Mouse (Mus musculus) frontal cortex, adult 2 months (tissue): ENCODE measurements around the gene Sbp. TPM values are rescaled to one million over a fixed set of nuclear protein-coding genes. Genes with fewer than 3 reads are reported as not detected.
A peak's percentile ranks its signal among the peaks of the same experiment; 100 is the strongest.
"Not testable (repeated sequence)": the region's sequence is repeated elsewhere in the genome, so short reads cannot be mapped to it uniquely, and the experiment has no call there.

Source experiments
- DNase-seq, 2 experiments: peaks; one replicate each; pipeline ENCODE4 v3.0.0; 2022; ENCODE audit warnings: low spot score in 1 of 2; ENCODE audit errors: extremely low spot score in 1 of 2
- polyA plus RNA-seq: library from polyadenylated mRNA; depleted of rRNA; stranded (reverse); fragments of >200 nt; gene quantifications from 2 replicates; pipeline ENCODE4 v1.2.3, GENCODE M21; 2012; rRNA removed

Sbp gene
- not detected in 2 replicates for polyA plus RNA-seq

DNA sequence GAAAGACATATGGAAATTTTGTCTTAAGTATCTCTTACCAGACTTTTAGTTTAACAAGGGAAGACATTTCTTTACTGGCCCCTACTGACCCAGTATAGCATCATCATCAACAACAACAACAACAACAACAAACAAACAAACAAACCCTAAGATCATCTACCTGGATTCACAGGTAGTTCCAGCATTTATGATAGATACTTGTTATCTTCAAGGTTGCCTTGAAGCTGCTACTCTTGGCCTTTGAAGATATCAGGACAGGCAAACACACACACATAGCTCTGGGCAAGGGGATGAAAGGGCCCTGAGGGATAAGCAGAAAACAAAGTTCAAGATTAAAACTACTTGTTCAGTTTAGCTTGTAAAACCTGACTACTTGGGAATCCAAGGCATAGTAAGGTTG is at the start of gene Sbp:
TSS of gene Sbp (plus strand) at position 301 of the 400 bp plus-strand sequence.
- DNase-seq = no peak

DNA sequence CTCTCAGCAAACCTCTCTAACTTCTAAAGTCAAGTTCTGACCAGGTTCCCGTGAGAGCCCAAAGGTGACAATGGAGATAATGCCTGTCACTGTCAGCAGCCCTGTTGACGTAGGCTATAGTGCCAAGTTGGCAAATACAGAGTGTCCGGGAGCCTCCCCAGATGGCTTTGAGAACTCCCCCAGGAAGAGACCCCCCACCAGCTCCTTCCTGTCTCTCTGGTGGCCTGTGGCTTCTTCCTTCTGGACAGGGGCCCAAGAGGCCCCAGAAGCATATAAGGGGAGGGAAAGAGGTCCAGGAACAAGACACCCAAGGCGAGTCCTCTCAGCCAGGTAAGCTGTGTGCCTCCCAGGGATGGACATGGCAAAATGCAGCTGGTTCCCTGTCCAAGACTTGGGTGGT is 24.3 kb upstream of the Sbp start, which contains the start of gene Dcpp3:
TSS of gene Dcpp3 (plus strand) at position 301 of the 400 bp plus-strand sequence.
- DNase-seq = not testable (repeated sequence)

DNA sequence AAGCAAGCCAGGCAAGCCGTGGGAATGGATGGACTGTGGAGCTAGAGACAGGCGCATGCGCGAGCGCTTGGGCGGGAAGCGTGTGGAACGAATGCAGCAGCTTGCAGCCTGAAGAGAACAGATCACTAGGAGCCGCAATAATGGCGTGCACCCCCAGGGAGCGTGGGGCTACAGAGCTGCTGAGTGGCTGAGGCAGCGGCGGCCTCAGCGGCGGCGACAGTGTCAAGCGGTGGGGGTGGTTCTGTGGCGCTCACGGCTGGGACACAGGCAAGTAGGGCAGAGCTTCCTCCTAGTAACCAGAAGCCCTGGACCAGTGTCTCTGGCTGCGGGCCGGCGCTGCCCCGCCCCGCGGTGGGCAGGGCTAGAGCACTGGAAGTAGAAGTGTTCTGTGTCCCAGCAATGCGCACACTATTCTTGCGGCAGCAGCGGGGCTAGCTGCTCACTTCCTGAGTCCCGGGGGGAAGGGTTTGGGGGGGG is 16.9 kb upstream of the Sbp start:
- peak; percentile 79 to 87 for DNase-seq

DNA sequence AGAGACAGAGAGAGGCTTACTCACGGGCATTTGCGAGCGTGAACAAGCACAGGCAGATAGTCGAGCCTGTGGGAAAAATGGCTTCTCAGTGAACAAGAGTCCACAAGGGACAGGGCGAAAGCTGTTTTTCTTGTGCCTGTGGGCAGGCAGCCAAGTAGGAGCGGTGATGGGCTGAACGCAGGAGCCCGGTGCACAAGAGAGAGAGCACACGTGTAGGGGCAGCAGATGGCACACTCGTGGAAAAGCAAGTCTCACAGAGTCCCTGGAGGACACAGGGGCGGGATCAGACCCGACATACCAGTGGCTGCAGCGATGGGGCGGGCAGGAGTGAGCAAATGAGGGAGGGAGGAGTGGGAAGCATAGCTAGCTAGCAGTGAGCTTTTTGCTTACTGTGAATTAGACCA is 16.4 kb upstream of the Sbp start:
- DNase-seq = peak; percentile 16 to 46

DNA sequence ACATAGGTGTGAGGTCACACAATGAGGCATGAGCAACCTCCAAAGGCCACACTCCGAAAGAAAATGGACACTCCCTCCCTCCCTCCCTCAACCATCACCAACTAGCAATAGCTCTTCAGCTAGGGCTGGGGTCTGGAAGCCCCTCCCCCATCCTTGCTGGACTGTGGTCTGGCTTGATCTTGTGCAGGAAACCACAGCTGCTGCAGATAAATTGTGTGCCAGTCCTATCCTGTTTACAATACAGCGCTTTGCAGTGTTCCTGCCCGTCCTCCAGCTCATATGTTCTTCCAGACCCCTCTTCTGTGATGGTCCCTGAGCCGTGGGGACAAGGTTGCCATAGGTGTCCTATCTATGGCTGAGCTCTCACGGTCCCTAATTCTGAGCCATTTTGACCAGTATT is 10.3 kb upstream of the Sbp start:
- no peak for DNase-seq

DNA sequence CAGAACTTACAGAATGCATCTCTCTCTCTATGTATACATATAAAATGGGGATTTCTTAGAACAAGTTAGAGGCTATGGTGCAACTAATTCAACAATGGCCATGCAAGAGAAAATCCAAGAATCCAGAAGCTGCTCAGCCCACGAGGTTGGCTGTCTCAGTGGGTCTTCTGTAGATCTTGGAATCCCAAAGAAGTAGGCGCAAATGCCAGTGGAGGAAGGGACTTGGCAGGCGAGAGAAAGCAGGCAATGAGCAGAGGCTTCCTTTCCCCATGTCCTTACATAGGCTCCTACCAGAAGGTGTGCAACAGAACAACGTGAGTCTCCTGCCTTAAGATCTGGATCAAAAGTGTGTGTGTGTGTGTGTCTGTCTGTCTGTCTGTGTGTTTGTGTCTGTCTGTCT is 6.0 kb downstream of the Sbp start:
- DNase-seq = peak in 1 of 2 experiments; percentile 20

DNA sequence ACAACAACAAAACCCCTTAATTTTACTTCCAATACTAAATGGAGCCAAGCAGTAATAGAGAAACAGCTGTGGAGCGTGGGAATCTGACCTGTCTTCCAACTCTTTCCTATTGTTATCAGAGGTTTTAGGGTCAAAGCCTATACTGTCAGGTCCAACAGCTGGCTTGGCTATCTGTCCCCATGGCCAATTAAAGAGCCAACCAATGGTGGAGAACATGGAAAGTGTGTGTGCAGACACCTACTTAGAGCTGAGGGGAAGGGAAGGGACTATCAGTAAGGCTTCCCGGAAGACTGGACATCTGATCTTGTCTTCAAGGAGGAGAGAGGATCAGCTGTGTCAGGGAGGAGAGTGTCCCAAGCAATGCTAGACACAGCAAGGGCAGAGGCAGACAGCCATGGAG is 7.6 kb downstream of the Sbp start:
- DNase-seq = no peak

DNA sequence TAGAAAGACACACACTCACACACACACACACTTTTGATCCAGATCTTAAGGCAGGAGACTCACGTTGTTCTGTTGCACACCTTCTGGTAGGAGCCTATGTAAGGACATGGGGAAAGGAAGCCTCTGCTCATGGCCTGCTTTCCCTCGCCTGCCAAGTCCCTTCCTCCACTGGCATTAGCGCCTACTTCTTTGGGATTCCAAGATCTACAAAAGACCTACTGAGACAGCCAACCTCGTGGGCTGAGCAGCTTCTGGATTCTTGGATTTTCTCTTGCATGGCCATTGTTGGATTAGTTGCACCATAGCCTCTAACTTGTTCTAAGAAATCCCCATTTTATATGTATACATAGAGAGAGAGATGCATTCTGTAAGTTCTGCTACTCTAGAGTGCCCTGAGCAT is 9.4 kb downstream of the Sbp start:
- DNase-seq = not testable (repeated sequence)

DNA sequence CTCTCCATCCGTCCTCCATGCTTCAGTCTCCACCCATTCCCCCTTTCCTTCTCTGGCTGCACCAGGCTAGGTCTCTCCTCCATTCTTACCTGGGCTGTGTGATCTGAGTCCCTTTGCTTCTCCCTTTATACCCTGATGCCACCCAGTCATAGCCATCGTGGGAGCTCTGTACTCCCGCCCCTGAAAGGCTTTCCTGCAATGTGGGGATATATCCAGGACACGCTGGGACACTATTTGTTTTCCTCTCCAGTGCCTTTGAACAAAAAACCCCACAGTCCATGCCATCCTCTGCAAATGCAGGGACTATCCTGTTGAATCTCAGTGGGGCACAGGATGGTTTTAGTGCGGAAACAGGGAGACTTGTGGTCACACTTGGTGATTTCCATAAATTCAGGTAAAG is 13.7 kb downstream of the Sbp start, which contains the start of gene Sbpl:
TSS of gene Sbpl (minus strand) at position 101 of the 400 bp plus-strand sequence.
- DNase-seq = no peak

DNA sequence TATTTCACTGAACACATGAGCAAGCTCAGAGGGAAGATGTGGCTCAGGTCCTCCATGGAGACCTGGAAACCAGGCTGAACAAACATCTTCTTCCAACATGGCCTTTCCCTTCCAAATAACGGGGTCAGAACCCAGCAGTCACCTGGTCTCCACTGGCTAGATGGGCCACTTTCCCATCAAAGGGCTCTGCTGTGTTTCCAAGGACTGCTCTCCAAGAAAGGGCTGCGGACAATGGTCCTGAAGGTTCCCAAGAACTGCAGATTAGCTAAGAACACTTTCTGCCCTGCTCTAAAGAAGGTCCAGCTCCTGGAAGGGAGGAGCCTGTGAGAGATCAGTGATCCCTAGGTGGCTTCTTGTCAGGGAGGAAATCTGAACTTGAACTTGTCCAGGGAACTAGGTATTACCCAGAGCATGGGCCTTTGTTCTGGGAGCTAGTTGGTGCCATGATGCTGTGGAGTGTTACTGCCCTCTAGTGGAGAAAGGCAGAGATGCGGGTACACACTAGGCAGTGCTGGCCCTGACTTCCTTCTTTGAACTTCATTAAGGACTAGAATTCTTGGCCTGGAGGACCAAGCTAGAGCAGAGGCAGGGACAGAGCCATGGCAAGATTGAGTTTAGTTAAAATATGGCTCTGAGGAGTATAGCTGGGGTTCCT is 18.7 kb downstream of the Sbp start:
- peak; percentile 56 to 92 for DNase-seq

DNA sequence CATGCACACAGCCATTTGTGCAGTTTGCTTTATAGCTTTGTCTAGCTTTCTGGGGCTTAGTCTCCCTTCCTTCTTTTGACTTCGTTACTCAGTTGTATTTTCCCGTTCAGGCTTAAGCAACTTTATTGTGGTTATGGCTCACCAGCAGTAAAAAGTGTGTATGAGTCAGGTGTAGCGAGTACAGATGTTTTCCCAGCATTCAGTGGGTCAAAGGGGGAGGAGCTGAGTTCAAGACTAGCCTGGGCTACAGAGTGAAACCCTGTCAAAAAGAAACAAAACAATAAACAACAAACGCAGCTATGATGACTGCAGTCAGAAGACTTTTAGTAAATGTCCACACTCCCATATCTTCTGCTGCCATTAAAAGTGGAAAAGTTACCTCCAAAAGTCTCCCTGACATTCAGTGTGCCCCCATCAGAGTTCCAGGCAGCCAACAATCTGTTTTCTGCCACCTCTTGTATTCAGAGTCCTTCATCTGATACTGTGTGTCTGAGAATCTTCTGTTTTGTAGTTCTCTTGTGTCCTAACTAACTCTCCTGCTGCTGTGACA is 20.2 kb downstream of the Sbp start:
- DNase-seq = no peak

DNA sequence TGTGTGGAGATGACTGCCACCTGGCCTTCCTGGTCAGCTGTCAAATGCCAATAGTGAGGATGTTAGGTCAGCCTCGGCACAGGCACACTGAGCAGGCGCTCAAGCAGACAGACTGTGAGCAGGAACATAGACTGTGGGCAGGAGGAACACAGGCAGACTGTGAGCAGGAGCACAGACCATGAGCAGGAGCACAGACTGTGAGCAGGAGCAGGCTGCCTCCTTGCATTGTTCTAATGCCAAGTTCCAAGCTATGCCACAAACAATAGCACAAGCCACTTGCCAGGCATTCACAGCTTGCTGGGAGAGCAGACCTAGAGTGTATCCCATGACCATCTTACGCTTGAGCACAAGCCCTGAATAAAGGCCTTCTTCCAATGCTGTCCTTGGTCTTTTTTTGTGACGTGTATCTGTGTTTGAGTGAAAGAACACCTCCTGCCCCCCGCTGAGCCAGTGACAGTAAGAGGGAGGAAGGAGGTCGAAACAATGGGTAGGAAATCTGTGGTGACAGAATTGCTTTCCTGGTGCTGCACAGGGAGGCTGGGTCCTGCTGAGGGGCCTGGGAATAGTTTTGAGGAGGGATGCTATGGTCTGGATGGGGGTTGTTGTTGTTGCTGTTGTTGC is 24.4 kb downstream of the Sbp start:
- no peak for DNase-seq

DNA sequence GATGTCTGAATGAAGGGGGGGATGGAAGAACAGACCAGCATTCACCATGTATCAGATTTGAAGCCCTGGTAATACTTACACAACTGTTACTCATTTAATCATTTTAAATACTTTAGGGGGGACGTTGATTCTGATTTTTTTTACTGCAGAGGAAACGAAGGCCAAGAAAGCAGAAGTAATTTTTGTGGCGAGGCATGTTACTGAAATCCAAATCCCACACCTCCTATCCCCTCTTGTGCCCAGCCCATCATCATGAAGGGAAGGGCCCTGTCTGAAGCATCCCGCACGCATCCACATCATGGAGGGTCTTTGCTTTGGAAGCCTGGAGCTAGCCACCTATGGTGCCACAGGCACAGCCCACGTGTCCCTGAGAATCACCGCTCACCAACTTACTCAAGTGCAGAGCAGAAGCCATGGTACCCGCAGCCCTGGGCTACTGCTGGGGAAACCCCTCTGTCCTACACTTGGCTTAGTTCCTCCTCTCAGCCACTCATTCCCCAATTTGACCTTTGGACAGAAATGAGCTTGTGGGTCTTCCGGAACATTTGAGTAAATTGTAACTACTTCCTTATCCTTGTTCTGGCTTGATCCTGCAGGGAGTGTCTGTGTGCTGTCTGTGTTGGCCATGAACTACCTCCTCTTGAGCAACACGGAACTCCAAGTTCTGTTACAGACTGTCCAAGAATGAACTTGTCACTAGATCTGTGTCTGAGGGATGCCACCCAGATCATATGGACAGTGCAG is 25.4 kb downstream of the Sbp start:
- no peak for DNase-seq

DNA sequence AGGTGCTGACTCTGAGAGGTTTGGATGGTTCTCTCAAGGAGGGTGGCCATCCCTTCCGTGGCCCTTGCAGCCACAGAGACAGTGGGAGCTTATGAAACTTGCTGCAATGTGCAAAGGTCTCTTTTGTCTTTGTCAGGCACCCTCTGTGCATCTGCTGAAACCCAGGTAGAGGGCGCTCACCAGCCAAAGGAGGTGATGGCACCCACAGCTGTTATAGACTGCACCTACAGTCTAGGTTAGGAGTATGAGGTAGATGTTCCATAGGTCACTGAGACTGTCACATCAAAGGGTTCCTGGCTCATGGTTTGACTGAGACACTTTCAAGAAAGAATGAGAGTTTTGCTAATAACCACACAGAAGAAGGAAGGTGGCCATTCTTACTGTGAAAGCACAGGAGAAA is 27.3 kb downstream of the Sbp start:
- no peak for DNase-seq

DNA sequence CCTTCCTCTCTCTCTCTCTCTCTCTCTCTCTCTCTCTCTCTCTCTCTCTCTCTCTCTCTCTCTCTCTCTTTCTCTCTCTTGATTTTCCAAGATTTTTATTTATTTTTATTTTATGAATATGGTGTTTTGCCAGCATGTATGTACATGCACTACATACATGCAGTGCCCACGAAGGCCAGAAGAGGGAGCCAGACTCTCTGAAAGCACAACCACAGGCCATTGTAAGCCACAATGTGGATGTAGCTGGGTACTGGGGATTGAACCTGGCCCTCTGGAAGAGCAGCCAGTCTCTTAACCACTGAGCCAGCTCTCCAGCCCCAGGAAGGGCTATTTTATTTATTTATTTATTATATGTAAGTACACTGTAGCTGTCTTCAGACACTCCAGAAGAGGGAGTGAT is 27.8 kb downstream of the Sbp start:
- DNase-seq = peak; percentile 49 to 89

DNA sequence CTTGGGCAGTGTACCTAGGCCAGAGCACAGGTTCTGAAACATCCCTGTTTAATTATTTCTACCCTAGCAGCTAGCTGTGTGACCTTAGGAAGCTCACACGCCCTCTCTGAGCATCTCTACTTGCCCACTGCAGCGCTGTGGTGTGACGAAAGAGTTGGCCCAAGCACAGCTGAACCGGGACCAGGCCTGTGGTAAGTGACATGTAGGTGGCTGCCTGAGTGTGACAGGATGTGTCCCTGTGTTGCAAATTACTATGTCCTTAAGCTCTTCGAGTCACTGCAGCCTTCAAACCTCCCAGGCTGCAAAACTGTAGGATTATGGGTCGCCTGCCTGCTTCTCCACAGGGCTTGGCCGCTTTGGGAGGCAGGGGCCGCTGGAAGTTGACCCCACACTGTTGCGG is 29.8 kb downstream of the Sbp start:
- no peak for DNase-seq

DNA sequence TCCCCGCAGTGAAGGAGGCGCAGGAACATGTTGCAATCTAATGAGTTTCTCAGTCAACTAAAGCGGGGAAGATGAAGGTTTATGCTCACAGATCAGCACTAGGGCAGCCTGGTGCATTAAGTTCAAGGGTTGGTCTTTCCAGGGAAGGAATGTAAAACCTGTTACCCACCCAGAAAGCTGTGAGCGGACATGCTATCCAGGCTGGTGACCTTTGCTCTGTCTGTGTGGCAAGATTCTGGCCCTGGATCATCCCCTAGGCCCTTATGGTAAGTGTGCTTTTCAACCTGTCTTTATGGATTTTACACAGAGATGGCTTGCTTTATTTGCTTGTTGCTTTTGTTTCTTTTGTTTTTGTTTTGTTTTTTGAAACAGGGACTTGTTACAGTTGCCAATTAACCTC is 35.2 kb downstream of the Sbp start:
- no peak for DNase-seq

DNA sequence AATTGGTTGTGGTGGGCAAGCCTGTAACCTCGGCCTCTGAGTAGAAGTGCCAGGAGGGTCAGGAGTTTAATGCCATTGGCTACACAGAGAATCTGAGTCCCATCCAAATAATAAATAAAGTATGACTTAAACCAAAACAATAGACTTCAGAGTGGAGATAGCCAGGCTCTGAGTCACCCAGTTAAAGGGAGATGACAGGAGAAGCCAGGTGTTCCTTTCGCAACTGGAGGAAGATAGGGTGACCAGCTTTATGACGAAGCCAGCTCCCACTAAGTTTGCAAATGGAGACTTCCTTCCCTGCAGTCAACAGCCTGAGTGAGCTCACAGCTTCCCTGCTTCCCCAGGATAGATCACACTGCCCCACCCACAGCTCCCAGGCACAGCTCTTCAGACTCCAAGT is 38.0 kb downstream of the Sbp start:
- no peak for DNase-seq

DNA sequence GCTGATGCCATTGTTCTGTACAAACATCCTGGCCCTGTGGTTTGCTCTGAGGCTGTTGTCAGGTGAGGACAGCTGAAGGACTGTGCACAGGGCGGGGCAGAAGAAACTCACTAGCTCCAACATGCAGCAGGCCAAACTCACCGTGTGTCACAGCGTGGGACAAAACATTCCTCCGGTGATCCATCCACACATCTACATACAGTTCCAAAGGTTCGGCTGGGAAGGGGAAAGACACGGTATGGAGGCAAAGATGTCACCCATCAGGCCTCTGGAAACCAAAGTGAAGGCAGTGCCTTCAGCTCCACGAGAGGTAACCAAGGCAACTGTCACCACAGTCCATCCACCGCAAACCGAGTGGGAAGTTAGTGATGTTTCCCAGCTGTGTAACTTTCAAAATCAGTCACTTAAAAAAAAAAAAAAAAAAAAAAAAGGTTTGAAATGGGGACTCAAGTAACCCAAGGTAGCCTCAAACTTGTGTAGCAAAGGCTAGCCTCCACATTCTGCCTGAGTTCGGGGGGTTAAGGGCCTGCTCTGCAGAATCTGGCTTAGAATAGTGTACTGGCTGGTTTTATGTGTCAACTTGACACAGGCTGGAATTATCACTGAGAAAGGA is 38.9 kb downstream of the Sbp start, which contains the start of gene Prss30:
TSS of gene Prss30 (minus strand) at position 270 of the 613 bp plus-strand sequence.
- no peak for DNase-seq

DNA sequence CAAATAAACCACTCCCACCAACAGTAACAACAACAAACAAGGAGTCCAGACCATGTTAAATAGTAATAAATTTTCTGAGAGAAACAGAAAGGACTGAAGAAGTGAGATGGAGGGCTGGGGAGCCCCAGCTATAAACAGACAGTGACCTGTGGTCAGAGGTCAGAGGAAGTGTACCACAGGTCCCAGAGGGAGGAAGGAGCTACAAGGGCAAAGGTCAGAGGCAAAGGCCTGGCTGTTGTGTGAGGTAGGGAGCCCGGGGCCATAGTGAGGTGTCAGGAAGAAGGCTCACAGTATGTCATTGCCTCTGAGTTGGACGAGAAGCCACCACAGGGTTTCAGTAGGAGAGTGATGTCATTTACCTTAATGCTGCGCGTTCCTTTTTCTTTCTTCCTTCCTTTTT is 41.4 kb downstream of the Sbp start:
- no peak for DNase-seq

DNA sequence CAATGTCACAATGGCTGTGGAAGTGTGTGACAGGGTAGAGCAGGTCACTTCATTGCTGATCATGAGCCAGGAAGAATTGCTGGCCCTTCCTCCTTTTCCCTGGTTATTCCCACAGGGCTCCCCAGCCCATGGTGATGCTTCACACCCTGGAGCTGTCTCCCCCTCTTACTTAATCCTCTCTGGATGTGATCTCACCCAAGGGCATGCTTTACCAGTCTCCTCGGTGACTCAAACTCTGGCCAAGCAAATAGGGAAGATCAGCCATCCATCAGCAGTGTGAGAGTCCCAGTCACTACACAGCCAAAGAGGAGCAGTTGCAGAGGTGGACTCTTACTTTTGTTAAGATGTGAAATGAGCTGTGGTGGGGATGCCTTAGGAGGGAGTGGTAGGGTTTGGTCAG is 43.5 kb downstream of the Sbp start:
- no peak for DNase-seq
